Mouse (Mus musculus) midbrain, embryonic 16.5 days (tissue): ENCODE measurements around the gene 4933430I17Rik. TPM values are rescaled to one million over a fixed set of nuclear protein-coding genes. Genes with fewer than 3 reads are reported as not detected.
"Not testable (repeated sequence)": the region's sequence is repeated elsewhere in the genome, so short reads cannot be mapped to it uniquely, and the experiment has no call there.

Source experiments
- ATAC-seq: fragments of 200-750 bp; cut with Nextera tagmentation; 2 replicates; pipeline ENCODE4 v1.8.0; 2017; ENCODE audit warnings: moderate TSS enrichment
- H3K27ac ChIP-seq: fragments of 300-500 bp; sonication (generic); 2 replicates; pipeline ENCODE4 v1.5.1; 2014; ENCODE audit warnings: mild to moderate bottlenecking, low read length, mixed read lengths
- H3K27me3 ChIP-seq: fragments of 300-500 bp; sonication (generic); 2 replicates; pipeline ENCODE4 v1.6.1; 2014; ENCODE audit warnings: low read depth, low read length, mixed read lengths; ENCODE audit not compliant: control insufficient read depth, insufficient read depth
- H3K36me3 ChIP-seq: fragments of 300-500 bp; sonication (generic); 2 replicates; pipeline ENCODE4 v1.6.1; 2014; ENCODE audit warnings: mild to moderate bottlenecking, low read length, moderate library complexity, mixed read lengths; ENCODE audit not compliant: control insufficient read depth, insufficient read depth
- H3K4me1 ChIP-seq: fragments of 300-500 bp; sonication (generic); 2 replicates; pipeline ENCODE4 v1.6.1; 2014; ENCODE audit warnings: mild to moderate bottlenecking, low read length, mixed read lengths; ENCODE audit not compliant: control insufficient read depth, insufficient read depth
- H3K4me2 ChIP-seq: fragments of 300-500 bp; sonication (generic); 2 replicates; pipeline ENCODE4 v1.6.1; 2014; ENCODE audit warnings: mild to moderate bottlenecking, low read length, mixed read lengths
- H3K4me3 ChIP-seq: fragments of 300-500 bp; sonication (generic); 2 replicates; pipeline ENCODE4 v1.5.1; 2014; ENCODE audit warnings: low read depth, mild to moderate bottlenecking, low read length, moderate library complexity, mixed read lengths
- H3K9ac ChIP-seq: fragments of 300-500 bp; sonication (generic); 2 replicates; pipeline ENCODE4 v1.6.1; 2014; ENCODE audit warnings: low read depth, low read length, mixed read lengths
- H3K9me3 ChIP-seq: fragments of 300-500 bp; sonication (generic); replicated peaks from 2 replicates; pipeline ENCODE4 v1.6.1; 2014; ENCODE audit warnings: mild to moderate bottlenecking, low read length, mixed read lengths; ENCODE audit not compliant: control insufficient read depth, poor library complexity, severe bottlenecking
- WGBS: fragments of 180-500 bp; shearing (Covaris S2); extraction: QIAGEN DNeasy Blood & Tissue Kit; methylation state at CpG from one replicate; pipeline ENCODE4 v1.1.7; 2014; 5-methylcytosine and 5-hydroxymethylcytosine counted together
- polyA plus RNA-seq: library from polyadenylated mRNA; unstranded; fragments of >200 nt; fragmentation: Nextera tagmentation; extraction: Ambion mirVana; gene quantifications from 2 replicates; pipeline ENCODE4 v1.2.1, GENCODE M21; 2015

The 4933430I17Rik gene
- polyA plus RNA-seq, 1 experiment from 2014 or later = 0.49 TPM

- not testable (repeated sequence) for H3K36me3 ChIP-seq, H3K4me1 ChIP-seq, H3K4me2 ChIP-seq, H3K27me3 ChIP-seq, H3K4me3 ChIP-seq, H3K9ac ChIP-seq, H3K27ac ChIP-seq, H3K9me3 ChIP-seq, ATAC-seq
- WGBS = 89% methylated on average over 24 of the region's 24 CpGs
Observed at GRCm38 (mm10) chr4:62593546-62594240, 68.5 kb downstream of the 4933430I17Rik start.

- ATAC-seq = peak; percentile 54; the same call in 1 of the 2 replicates
- Histone ChIP-seq H3K9me3 (no peaks in the 10 kb centered on the region), H3K4me1 (no peaks in the 10 kb centered on the region), H3K27ac (0 out of 2 replicates have a peak overlapping the region, but pooled peaks have one; percentile 29), H3K4me2 (no peak overlapping the region), H3K27me3 (no peaks in the 10 kb centered on the region), H3K9ac (no peak overlapping the region), H3K36me3 (no peaks in the 10 kb centered on the region), H3K4me3 (no peak overlapping the region)
- WGBS = 25% methylated on average over 5 of the region's 5 CpGs
Observed at GRCm38 (mm10) chr4:62594442-62594841, 69.3 kb downstream of the 4933430I17Rik start.

GRCm38 (mm10) chr4:62596051-62596450 lies 70.9 kb downstream of the 4933430I17Rik start:
- no peaks in the 10 kb centered on the region for H3K4me1 ChIP-seq
- no peaks in the 10 kb centered on the region for H3K9me3 ChIP-seq
- no peak overlapping the region for H3K9ac ChIP-seq
- H3K27me3 ChIP-seq = no peaks in the 10 kb centered on the region
- no peaks in the 10 kb centered on the region for H3K36me3 ChIP-seq
- H3K4me3 ChIP-seq = no peak overlapping the region
- 0 out of 2 replicates have a peak, but pooled peaks have one; percentile 37 for ATAC-seq
- H3K4me2 ChIP-seq = no peak overlapping the region
- WGBS = 78% methylated on average over 5 of the region's 5 CpGs
- H3K27ac ChIP-seq = no peak overlapping the region

Other genes with a start within 250 kb of the 4933430I17Rik start
- gene Fkbp15, start 164.8 kb upstream of the 4933430I17Rik start, polyA plus RNA-seq = 21.4 and 21.9 TPM in 2 replicates
- 36.8 and 37.7 TPM in 2 replicates for gene Slc31a1, start 164.6 kb upstream of the 4933430I17Rik start, polyA plus RNA-seq
- gene Cdc26, start 116.7 kb upstream of the 4933430I17Rik start, polyA plus RNA-seq = 75.1 and 76.4 TPM in 2 replicates
- gene Prpf4, start 116.6 kb upstream of the 4933430I17Rik start, polyA plus RNA-seq = 14.5 and 16.3 TPM in 2 replicates
- gene Rnf183, start 90.1 kb upstream of the 4933430I17Rik start, polyA plus RNA-seq = 0.13 TPM in 1 of 2 replicates, not detected in the other
- 15.5 and 17.3 TPM in 2 replicates for gene Wdr31, start 54.5 kb upstream of the 4933430I17Rik start, polyA plus RNA-seq
- gene Bspry, start 45.3 kb upstream of the 4933430I17Rik start, polyA plus RNA-seq = 0.85 and 1.1 TPM in 2 replicates
- 12.7 and 13.8 TPM in 2 replicates for gene Hdhd3, start 21.9 kb upstream of the 4933430I17Rik start, polyA plus RNA-seq
- gene Alad, start 5.5 kb upstream of the 4933430I17Rik start, polyA plus RNA-seq = 70.6 and 76.7 TPM in 2 replicates
- 57.9 and 64.7 TPM in 2 replicates for gene Pole3, start 301 bp upstream of the 4933430I17Rik start, polyA plus RNA-seq
- gene Rgs3, start 34.5 kb downstream of the 4933430I17Rik start, polyA plus RNA-seq = 66.9 and 82.1 TPM in 2 replicates